Mouse (Mus musculus) neural tube, embryonic 10.5 days (tissue): ENCODE data around the gene Nostrin.
A peak's percentile ranks its signal among the peaks of the same experiment; 100 is the strongest.

Experiments used
- DNase-seq: peaks from one replicate; pipeline ENCODE4 v3.0.0-alpha.2; 2017; ENCODE audit warnings: low spot score; ENCODE audit errors: extremely low spot score

The Nostrin gene

GRCm38 (mm10) chr2:69191059-69191458, 55.5 kb downstream of the Nostrin start:
- DNase-seq, result no peak

GRCm38 (mm10) chr2:69193555-69193954, 58.0 kb downstream of the Nostrin start:
- no peak for DNase-seq

- DNase-seq, result no peak
Measured at GRCm38 (mm10) chr2:69205185-69205584, 69.6 kb downstream of the Nostrin start.

- peak; percentile 85 for DNase-seq
Measured at GRCm38 (mm10) chr2:69205791-69206351, 70.3 kb downstream of the Nostrin start, which contains the start of gene Spc25. Gene Spc25 (minus strand): TSS chr2:69206194.

- DNase-seq, result no peak
Measured at GRCm38 (mm10) chr2:69206523-69206922, 70.9 kb downstream of the Nostrin start.

GRCm38 (mm10) chr2:69209684-69210083, 74.1 kb downstream of the Nostrin start:
- DNase-seq, result no peak

- DNase-seq, result no peak
Measured at GRCm38 (mm10) chr2:69210773-69211172, 75.2 kb downstream of the Nostrin start, which contains the start of gene G6pc2. Gene G6pc2 (plus strand): TSS chr2:69211073.

- no peak for DNase-seq
Measured at GRCm38 (mm10) chr2:69212652-69213051, 77.1 kb downstream of the Nostrin start.

GRCm38 (mm10) chr2:69215242-69215641, 79.6 kb downstream of the Nostrin start:
- no peak for DNase-seq

- DNase-seq, result no peak
Measured at GRCm38 (mm10) chr2:69221868-69222416, 86.3 kb downstream of the Nostrin start.

- DNase-seq, result no peak
Measured at GRCm38 (mm10) chr2:69222815-69223214, 87.2 kb downstream of the Nostrin start.

- no peak for DNase-seq
Measured at GRCm38 (mm10) chr2:69224724-69225123, 89.1 kb downstream of the Nostrin start.

GRCm38 (mm10) chr2:69226876-69227275, 91.3 kb downstream of the Nostrin start:
- no peak for DNase-seq

- DNase-seq, result no peak
Measured at GRCm38 (mm10) chr2:69228635-69229034, 93.0 kb downstream of the Nostrin start.

GRCm38 (mm10) chr2:69230137-69230536, 94.5 kb downstream of the Nostrin start:
- DNase-seq, result no peak

- DNase-seq, result no peak
Measured at GRCm38 (mm10) chr2:69232101-69232500, 96.5 kb downstream of the Nostrin start.

GRCm38 (mm10) chr2:69234976-69235678, 99.5 kb downstream of the Nostrin start:
- DNase-seq, result no peak
